Mouse (Mus musculus) T-helper 17 cell (primary cell): ENCODE measurements around the gene Csrnp3.

Experiments
- in situ Hi-C, 2 experiments: fragments of 300-600 bp; cut with MboI, MseI; formaldehyde crosslinking; loops; 1 replicate in 1 of 2; 2 replicates in 1 of 2; pipeline ENCODE4 v1.15.1; 2025; ENCODE audit warnings: high pct_unique_total_duplicates in 2 of 2

Csrnp3 gene

GRCm38 (mm10) chr2:65870919-65871582, 25.5 kb downstream of the Csrnp3 start:
- in situ Hi-C loops = no loop called here

- in situ Hi-C loops = no loop called here
Observed at GRCm38 (mm10) chr2:65891590-65891989, 46.0 kb downstream of the Csrnp3 start.

GRCm38 (mm10) chr2:65893241-65893640, 47.7 kb downstream of the Csrnp3 start:
- in situ Hi-C loops = no loop called here

GRCm38 (mm10) chr2:65894299-65894698, 48.7 kb downstream of the Csrnp3 start:
- in situ Hi-C loops = no loop called here

DNA sequence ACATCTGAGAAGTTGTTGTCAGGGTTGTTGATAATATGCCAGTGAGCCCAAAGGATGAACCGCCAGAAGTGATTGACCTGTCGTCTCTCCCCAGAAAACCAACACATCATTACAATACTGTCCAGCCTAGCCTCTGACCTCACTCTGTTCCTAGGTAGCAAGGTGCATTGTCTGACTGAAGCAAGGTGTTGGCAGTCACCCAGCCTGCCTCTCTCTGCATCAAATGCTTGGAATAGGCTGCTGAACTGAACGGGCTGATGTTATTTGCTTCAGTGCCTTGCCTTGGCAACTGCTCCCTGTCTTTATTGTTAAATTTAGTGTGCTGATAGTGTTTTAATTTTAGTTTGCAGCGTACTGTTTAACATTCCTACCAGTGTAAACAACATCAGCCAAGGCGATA, 51.0 kb downstream of the Csrnp3 start:
- in situ Hi-C loops = no loop called here

DNA sequence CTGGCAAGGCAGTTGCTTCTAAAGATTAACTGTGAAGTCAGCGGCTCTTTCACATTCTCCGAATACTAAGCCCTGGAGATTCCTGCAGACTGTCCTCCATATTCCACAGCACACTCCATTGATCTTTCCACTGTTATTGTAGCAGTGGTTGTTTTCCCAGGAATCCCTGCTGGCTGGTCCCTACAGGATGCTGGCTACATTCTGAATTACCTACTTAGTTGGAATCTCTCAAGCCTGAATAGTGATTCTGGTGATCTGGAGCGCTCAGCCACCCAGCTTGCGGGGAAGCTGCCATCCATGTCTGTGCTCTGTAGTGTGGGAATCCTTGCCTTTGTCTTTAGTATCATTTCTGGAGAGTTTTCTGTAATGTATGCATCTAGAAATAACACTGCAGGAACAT, 51.5 kb downstream of the Csrnp3 start:
- in situ Hi-C loops = no loop called here

DNA sequence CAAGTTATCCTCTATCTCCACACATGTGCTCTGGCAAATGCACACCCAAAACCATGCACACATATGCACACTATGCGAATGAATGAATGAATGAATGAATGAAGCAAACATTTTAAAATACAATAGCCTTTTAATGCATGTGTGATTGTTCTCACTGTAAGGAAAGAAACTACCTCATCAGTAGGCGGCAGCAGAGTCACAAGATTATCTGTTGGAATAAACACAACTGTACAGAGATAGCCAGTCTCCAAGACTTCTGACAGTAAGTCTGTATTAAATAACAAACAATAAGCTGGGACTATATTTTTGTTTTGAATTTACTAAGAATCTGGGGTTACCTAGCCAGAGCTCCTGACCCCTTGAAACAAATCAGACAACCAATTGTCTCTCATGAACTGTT, 53.9 kb downstream of the Csrnp3 start:
- in situ Hi-C loops = no loop called here

DNA sequence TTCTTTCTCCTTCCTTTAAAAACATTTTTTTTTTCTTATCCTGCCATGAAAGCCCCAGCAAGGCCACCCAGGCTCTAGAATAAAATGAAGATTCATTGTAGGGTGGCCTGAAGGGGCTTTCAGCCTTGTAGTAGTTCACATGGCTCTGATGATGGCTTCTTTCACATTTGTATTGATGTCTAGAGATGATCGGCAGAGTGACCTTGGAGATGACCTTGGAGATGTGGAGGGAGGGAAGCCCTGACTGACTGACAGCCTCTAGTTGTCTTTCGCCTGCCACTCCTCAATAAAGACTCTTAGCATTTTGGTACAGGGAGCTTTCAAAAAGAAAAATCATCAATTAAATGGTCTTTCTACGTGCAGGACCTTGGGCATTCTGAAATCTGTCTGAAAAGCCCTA, 63.0 kb downstream of the Csrnp3 start:
- in situ Hi-C loops = loop anchor here in 1 of 2 experiments (10.0 kb wide), 1 partner anchor 1566 kb away; no protein-coding TSS in a partner anchor

DNA sequence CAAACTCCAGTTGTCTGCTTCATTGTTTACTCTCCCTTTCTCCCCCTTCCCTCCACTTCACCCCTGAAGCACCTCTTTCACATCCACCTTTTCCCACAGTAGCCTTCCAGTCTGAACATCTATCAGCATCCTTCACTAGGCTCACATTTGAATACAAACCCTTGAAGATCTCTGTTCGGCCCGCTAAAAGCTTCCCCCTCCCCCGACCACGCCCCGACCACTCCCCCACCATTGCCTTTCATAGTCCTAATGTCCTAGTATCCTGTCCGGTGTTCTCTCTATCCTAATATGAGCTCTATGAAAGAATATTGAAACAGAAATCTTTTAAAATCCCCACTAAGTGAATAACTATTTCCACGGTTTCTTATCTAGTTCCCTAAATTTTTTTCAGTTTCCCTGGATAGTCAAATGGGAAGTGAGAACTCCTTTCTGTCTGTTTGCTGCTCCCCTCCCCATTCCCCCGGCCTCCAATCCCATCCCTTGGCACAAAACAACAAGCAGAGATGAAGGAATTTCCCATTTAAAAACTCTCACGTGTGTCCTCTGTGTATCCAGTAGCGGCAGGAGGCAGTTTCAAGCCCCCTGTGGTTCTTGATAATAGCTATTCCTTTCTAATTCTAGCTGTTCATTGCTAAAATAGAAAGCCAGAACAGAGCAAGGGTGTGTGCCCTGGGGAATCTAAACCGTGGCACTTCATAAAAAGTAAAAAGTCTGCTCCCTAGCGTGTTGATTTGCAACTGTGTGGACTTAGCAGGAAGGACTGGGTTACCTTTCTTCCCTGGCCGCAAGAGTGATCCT, 64.4 kb downstream of the Csrnp3 start:
- in situ Hi-C loops = loop anchor here in 1 of 2 experiments (10.0 kb wide), 1 partner anchor 1565 kb away; no protein-coding TSS in a partner anchor

DNA sequence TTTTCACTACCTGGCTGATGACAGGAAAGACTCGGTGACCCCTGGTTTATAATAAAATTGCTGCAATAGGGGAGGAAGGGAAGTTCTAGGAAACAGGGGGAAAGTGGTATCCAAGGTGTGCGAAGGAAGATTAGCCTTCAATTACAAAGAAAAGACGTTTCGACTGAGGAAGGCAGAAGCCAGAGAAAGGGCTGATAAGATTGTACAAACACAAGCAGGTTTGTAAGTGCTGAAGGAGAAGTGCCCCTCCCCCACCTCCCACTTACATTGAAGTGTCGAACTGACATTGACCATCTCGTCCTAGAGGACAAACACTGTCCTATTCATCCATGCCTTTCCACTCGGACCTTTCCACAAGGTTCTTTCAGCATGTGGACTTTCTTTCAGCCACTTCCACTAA, 70.4 kb downstream of the Csrnp3 start:
- in situ Hi-C loops = no loop called here

DNA sequence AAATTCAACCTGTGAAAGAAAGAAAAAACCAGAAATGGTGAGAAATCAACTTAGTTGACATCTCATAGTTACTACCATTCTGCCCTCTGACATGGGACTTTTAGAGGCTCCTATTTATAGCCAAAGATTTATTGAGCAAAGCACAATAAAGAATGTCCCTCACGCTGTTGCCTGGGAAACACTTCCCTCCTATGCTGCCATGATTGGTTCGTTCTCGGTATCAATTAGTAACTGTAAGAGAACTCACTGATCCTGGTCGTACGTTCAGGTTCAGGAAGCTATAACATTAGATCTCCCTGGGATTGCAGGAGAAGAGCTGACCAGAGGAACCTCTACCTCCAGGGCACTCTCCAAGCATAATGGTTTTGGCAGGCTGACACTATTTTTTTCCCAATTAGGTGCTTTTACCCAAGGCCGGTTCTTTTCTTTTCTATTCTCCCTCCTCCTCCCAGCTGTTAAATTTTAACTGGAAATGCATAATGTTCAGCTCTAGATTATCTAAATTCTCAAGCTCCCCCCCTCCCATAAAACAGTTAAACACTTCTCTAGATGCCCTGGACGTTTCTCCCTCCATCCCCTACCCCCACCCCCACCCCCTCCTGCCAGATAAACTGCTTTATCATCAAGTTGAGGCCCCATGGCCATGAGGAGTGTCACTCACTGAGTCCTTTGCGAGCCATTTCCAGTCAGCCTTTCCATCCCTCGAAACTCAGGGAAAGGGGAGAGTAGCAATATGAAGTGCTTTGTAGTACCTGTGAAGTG, 75.3 kb downstream of the Csrnp3 start:
- in situ Hi-C loops = no loop called here

- in situ Hi-C loops = no loop called here
Observed at GRCm38 (mm10) chr2:65925363-65925941, 79.9 kb downstream of the Csrnp3 start.

- in situ Hi-C loops = no loop called here
Observed at GRCm38 (mm10) chr2:65926935-65927708, 81.6 kb downstream of the Csrnp3 start.

- in situ Hi-C loops = no loop called here
Observed at GRCm38 (mm10) chr2:65929286-65929685, 83.7 kb downstream of the Csrnp3 start.

- in situ Hi-C loops = no loop called here
Observed at GRCm38 (mm10) chr2:65929927-65930326, 84.4 kb downstream of the Csrnp3 start.

DNA sequence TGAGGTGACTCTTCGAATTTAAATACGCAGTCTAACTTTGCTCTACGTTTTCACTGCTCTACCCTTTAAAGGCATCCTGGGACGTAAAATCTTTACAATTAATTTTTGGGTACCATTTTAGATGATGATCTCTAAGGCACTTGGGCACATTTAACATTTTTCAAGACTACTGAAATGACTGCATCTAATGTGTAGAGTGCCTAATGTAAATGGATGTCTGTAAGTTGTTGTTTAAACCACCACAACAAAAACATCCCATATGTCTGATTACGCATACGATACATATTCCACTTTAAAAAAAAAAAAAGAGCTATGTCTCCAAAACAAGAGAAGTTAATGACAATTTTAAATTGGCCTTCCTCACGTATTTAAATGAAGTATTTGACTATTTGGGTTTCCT, 85.7 kb downstream of the Csrnp3 start:
- in situ Hi-C loops = no loop called here

- in situ Hi-C loops = no loop called here
Observed at GRCm38 (mm10) chr2:65931841-65932311, 86.3 kb downstream of the Csrnp3 start.

DNA sequence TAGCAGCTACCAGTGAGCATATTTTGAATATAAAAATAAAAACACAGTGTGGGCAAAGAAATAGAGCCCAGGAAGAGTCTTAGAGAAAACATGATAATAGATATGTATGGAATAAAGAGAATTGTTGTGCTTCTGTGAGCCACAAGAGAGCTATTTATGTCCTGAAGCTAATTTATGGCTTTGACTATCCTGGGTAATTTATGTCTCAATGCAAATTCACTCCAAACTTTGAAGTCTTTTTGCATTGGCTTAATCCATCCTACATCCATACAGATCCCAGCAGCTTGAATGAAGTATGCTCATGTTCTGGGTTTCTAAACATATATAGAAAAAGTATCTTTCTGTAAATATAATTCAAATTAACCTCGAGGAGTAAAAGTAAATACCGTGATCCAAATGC, 88.5 kb downstream of the Csrnp3 start:
- in situ Hi-C loops = no loop called here

GRCm38 (mm10) chr2:65938900-65939299, 93.3 kb downstream of the Csrnp3 start:
- in situ Hi-C loops = no loop called here

DNA sequence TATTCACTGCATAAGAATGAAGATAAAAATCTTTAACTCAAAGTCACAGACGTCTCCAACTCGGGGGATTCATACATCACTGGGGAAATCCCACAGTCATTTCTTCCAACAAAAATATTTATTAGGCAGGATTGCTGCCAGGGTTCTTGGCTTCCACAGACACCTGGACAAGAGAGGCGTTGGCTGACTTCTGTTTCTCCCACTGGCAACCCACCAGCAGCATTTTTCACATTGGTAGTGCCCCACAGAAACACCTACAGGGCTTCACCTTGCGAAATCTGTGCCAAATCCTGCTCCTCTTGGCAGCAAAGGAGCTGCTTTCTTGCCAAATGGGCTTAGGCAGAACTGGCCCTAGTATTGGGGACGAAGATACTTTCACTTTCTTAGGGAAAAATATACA, 94.8 kb downstream of the Csrnp3 start:
- in situ Hi-C loops = no loop called here

DNA sequence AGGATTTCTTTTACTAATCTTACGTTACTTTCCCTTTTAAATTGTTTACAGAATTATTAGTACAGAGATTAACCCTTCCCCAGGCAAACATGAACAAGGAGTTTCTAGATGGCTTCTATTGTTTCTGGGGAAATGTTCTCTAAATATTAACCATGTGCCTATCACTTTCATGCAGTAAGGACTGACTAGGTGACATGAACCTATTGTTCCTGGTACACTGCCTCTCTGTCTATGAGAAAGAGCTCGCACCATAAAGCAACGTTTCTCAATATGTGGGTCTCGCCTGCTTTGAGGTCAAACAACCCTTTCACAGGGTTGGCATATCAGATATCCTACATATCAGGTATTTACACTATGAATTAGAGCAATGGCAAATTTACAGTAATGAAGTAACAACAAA, 96.8 kb downstream of the Csrnp3 start:
- in situ Hi-C loops = no loop called here
